Mouse (Mus musculus): ENCODE measurements around the gene Shkbp1. TPM values are rescaled to one million over a fixed set of nuclear protein-coding genes. Genes with fewer than 3 reads are reported as not detected.

Shkbp1 gene
- polyA plus RNA-seq, 1 experiment from 2014 or later = 61.2 TPM

DNA sequence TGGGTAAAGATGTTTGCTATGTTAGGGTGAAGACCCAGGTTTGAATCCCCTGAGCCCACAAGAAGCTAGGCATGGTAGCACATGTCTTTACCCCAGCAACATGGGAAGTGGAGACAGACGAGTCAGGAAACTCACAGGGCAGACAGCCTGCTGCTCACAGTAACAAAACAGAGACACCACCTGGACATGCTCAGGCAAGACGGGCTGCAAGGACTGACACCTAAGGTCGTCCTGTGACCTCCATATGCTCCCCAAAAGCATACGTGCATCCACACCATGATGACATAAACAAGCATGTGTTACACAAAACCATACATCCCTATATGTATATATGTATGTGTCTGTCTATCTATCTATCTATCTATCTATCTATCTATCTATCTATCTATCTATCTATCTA, 25.7 kb upstream of the Shkbp1 start:
- H3K27ac ChIP-seq = no peak overlapping the region
- H3K27me3 ChIP-seq (ENCODE audit: low read depth, poor library complexity, severe bottlenecking) = peaks cover 45% of the 10 kb centered on the region
- WGBS = 55% methylated on average over 4 of the region's 4 CpGs
- no peak for DNase-seq (ENCODE audit: low spot score)
- H3K36me3 ChIP-seq = no peaks in the 10 kb centered on the region
- H3K4me3 ChIP-seq = no peak overlapping the region
- no peaks in the 10 kb centered on the region for H3K4me1 ChIP-seq
- no peaks in the 10 kb centered on the region for H3K9me3 ChIP-seq (replicated peaks)

DNA sequence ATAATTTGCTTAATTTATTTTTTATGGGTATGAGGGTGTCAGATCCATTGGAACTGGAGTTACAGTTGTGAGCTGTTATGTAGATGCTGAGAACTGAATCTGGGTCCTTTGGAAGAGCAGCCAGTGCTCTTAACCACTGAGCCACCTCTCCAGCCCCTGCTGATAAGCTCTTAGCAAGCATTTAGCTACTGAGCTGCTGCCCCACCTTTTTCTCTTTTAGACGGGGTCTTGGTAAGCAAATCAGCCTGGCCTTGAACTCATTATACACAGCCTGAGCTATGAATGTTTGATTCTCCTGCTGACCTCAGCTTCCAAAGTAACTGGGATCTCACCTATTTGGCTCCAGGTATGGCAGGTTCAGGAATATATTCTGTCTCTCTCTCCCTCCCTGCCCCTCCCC, 25.2 kb upstream of the Shkbp1 start:
- Histone ChIP-seq H3K27me3 (ENCODE audit: low read depth, poor library complexity, severe bottlenecking) (peaks cover 50% of the 10 kb centered on the region), H3K36me3 (no peaks in the 10 kb centered on the region), H3K4me3 (no peak overlapping the region), H3K27ac (no peak overlapping the region), H3K4me1 (no peaks in the 10 kb centered on the region), H3K9me3 (replicated peaks) (no peaks in the 10 kb centered on the region)
- 48% methylated on average over 1 of the region's 1 CpGs for WGBS
- no peak for DNase-seq (ENCODE audit: low spot score)

- no peak overlapping the region for H3K27ac ChIP-seq
- 87% methylated on average over 6 of the region's 6 CpGs for WGBS
Observed at GRCm38 (mm10) chr7:27379836-27380235, 24.0 kb upstream of the Shkbp1 start.

GRCm38 (mm10) chr7:27378431-27378830, 22.6 kb upstream of the Shkbp1 start:
- 24% methylated on average over 4 of the region's 4 CpGs for WGBS
- H3K27me3 ChIP-seq (ENCODE audit: low read depth, poor library complexity, severe bottlenecking) = peaks cover 72% of the 10 kb centered on the region
- DNase-seq (ENCODE audit: low spot score) = peak; percentile 42

More at GRCm38 (mm10) chr7:27379836-27380235, 24.0 kb upstream of the Shkbp1 start:
- Histone ChIP-seq H3K4me3 (no peak overlapping the region), H3K9me3 (replicated peaks) (no peaks in the 10 kb centered on the region), H3K4me1 (peaks cover 5% of the 10 kb centered on the region; the same call in 1 of the 2 replicates), H3K27me3 (ENCODE audit: low read depth, poor library complexity, severe bottlenecking) (peaks cover 62% of the 10 kb centered on the region), H3K36me3 (no peaks in the 10 kb centered on the region)
- no peak for DNase-seq (ENCODE audit: low spot score)

DNA sequence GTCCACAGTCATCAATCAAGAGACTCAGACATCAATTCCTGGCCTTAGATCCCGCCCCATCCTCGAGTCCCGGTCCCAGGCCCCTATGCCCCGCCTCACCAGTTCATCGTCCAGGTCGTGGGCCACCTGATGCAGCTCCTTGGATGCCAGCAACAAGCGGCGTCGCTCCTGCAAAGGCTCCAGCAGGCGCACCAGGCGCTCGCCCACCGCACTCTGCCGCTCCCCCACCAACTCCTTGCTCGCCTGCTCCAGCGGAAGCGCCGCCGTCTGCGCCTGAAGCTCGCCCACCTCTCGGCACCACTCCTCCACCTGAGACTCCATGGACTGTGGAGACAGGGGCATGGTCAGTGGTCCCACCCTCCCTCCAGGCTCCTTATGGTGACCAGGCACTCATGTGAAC, 19.5 kb upstream of the Shkbp1 start:
- H3K4me1 ChIP-seq = peaks cover 13% of the 10 kb centered on the region
- no peak overlapping the region for H3K27ac ChIP-seq
- H3K36me3 ChIP-seq = no peaks in the 10 kb centered on the region
- peaks cover under 1% of the 10 kb centered on the region; the same call in 1 of the 2 replicates for H3K9me3 ChIP-seq (replicated peaks)
- H3K4me3 ChIP-seq = peak overlapping the region; percentile 29; the same call in 1 of the 2 replicates
- peaks cover 99% of the 10 kb centered on the region for H3K27me3 ChIP-seq (ENCODE audit: low read depth, poor library complexity, severe bottlenecking)
- peak; percentile 43 for DNase-seq (ENCODE audit: low spot score)
- 2% methylated on average over 22 of the region's 22 CpGs for WGBS

More at GRCm38 (mm10) chr7:27378431-27378830, 22.6 kb upstream of the Shkbp1 start:
- Histone ChIP-seq H3K9me3 (replicated peaks) (no peaks in the 10 kb centered on the region), H3K27ac (no peak overlapping the region), H3K36me3 (no peaks in the 10 kb centered on the region), H3K4me3 (no peak overlapping the region), H3K4me1 (peaks cover 5% of the 10 kb centered on the region; the same call in 1 of the 2 replicates)

GRCm38 (mm10) chr7:27371715-27372462, 16.1 kb upstream of the Shkbp1 start:
- H3K27ac ChIP-seq = no peak overlapping the region
- DNase-seq (ENCODE audit: low spot score) = peak; percentile 52
- 5% methylated on average over 44 of the region's 44 CpGs for WGBS

DNA sequence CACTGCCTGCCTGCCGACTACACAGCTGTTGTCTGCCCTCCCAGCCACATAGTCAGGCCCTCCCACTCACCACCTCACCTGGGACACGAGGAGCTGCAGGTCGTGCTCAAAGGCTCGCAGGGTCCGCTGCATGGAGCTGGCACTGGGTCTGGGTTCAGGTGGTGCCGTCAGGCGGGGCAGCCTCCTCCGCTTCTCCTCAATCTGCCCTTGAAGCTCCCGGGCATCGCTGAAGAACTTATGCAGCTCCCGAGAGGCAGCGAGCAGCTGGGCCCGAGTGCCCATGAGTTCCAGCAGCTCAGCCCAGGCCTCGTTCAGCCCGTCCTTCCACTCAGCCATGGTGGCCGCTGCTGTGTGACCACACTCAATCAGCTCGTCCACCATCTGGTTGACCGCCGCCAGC, 13.3 kb upstream of the Shkbp1 start:
- Histone ChIP-seq H3K4me3 (no peak overlapping the region), H3K9me3 (replicated peaks) (peaks cover 5% of the 10 kb centered on the region; the same call in 1 of the 2 replicates), H3K4me1 (peaks cover 19% of the 10 kb centered on the region), H3K36me3 (no peaks in the 10 kb centered on the region), H3K27ac (no peak overlapping the region), H3K27me3 (ENCODE audit: low read depth, poor library complexity, severe bottlenecking) (peaks cover 100% of the 10 kb centered on the region)
- 87% methylated on average over 19 of the region's 19 CpGs for WGBS
- DNase-seq (ENCODE audit: low spot score) = no peak

More at GRCm38 (mm10) chr7:27371715-27372462, 16.1 kb upstream of the Shkbp1 start:
- Histone ChIP-seq H3K36me3 (no peaks in the 10 kb centered on the region), H3K4me3 (peak overlapping the region; percentile 32), H3K4me1 (peaks cover 20% of the 10 kb centered on the region), H3K9me3 (replicated peaks) (peaks cover 5% of the 10 kb centered on the region; the same call in 1 of the 2 replicates), H3K27me3 (ENCODE audit: low read depth, poor library complexity, severe bottlenecking) (peaks cover 100% of the 10 kb centered on the region)

- Histone ChIP-seq H3K4me1 (peaks cover 22% of the 10 kb centered on the region), H3K36me3 (no peaks in the 10 kb centered on the region), H3K27ac (no peak overlapping the region), H3K9me3 (replicated peaks) (peaks cover 5% of the 10 kb centered on the region; the same call in 1 of the 2 replicates), H3K27me3 (ENCODE audit: low read depth, poor library complexity, severe bottlenecking) (peaks cover 100% of the 10 kb centered on the region), H3K4me3 (peak overlapping the region; percentile 37)
- DNase-seq (ENCODE audit: low spot score) = no peak
- 14% methylated on average over 11 of the region's 11 CpGs for WGBS
Observed at GRCm38 (mm10) chr7:27367976-27368375, 12.2 kb upstream of the Shkbp1 start.

- 51% methylated on average over 21 of the region's 21 CpGs for WGBS
- no peak overlapping the region for H3K4me3 ChIP-seq
- H3K9me3 ChIP-seq (replicated peaks) = peaks cover 5% of the 10 kb centered on the region; the same call in 1 of the 2 replicates
- peak; percentile 37 for DNase-seq (ENCODE audit: low spot score)
- H3K4me1 ChIP-seq = peaks cover 19% of the 10 kb centered on the region
- peaks cover 98% of the 10 kb centered on the region for H3K27me3 ChIP-seq (ENCODE audit: low read depth, poor library complexity, severe bottlenecking)
- no peak overlapping the region for H3K27ac ChIP-seq
- H3K36me3 ChIP-seq = no peaks in the 10 kb centered on the region
Observed at GRCm38 (mm10) chr7:27366082-27366844, 10.4 kb upstream of the Shkbp1 start.

- DNase-seq (ENCODE audit: low spot score) = peak; percentile 38
- H3K27me3 ChIP-seq (ENCODE audit: low read depth, poor library complexity, severe bottlenecking) = peaks cover 79% of the 10 kb centered on the region
- WGBS = 4% methylated on average over 29 of the region's 29 CpGs
- H3K4me1 ChIP-seq = peaks cover 25% of the 10 kb centered on the region
- no peaks in the 10 kb centered on the region for H3K36me3 ChIP-seq
- H3K27ac ChIP-seq = no peak overlapping the region
- peak overlapping the region; percentile 30 for H3K4me3 ChIP-seq
- no peaks in the 10 kb centered on the region for H3K9me3 ChIP-seq (replicated peaks)
Observed at GRCm38 (mm10) chr7:27364379-27364778, 8.6 kb upstream of the Shkbp1 start.

GRCm38 (mm10) chr7:27361283-27361946, 5.6 kb upstream of the Shkbp1 start:
- Histone ChIP-seq H3K4me1 (peaks cover 30% of the 10 kb centered on the region), H3K27ac (peak overlapping the region; percentile 83), H3K4me3 (peak overlapping the region; percentile 63), H3K36me3 (no peaks in the 10 kb centered on the region), H3K27me3 (ENCODE audit: low read depth, poor library complexity, severe bottlenecking) (peaks cover 74% of the 10 kb centered on the region), H3K9me3 (replicated peaks) (no peaks in the 10 kb centered on the region)
- peak; percentile 99 for DNase-seq (ENCODE audit: low spot score)
- under 1% methylated on average over 52 of the region's 52 CpGs for WGBS

DNA sequence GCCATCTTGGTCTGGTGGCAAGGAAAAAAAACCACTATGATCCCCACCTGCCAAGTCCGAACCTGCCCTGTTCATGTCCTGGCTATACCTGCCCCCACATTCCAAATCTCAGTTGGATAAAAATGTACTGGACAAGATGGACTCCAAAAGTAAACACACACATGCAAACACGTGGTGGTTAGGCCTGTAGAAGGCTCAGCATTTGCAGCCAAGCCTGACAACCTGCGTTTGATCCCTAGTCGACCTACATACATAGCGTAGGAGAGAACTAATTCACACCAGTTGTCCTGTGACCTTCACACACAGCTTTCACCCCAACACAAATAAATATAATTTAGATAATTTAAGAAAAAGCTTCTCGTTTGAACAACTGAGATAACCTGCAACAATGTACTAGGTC, 4.9 kb upstream of the Shkbp1 start:
- H3K4me3 ChIP-seq = peak overlapping the region; percentile 63
- no peaks in the 10 kb centered on the region for H3K9me3 ChIP-seq (replicated peaks)
- peaks cover 34% of the 10 kb centered on the region for H3K4me1 ChIP-seq
- no peaks in the 10 kb centered on the region for H3K36me3 ChIP-seq
- peaks cover 71% of the 10 kb centered on the region for H3K27me3 ChIP-seq (ENCODE audit: low read depth, poor library complexity, severe bottlenecking)
- peak overlapping the region; percentile 58; the same call in 1 of the 2 replicates for H3K27ac ChIP-seq
- DNase-seq (ENCODE audit: low spot score) = no peak
- 51% methylated on average over 6 of the region's 6 CpGs for whole genome bisulfite sequencing
